Mouse (Mus musculus) hindbrain, embryonic 12.5 days (tissue): Measurements from ENCODE around the gene Pld1. TPM values are rescaled to one million over a fixed set of nuclear protein-coding genes. Genes with fewer than 3 reads are reported as not detected.

ENCODE experiments used
- ATAC-seq: fragments of 200-750 bp; cut with Nextera tagmentation; 2 replicates; pipeline ENCODE4 v1.8.0; 2017; ENCODE audit warnings: moderate TSS enrichment; ENCODE audit not compliant: low FRiP score
- H3K27ac ChIP-seq: fragments of 300-500 bp; sonication (generic); 2 replicates; pipeline ENCODE4 v1.5.1; 2016; ENCODE audit warnings: mild to moderate bottlenecking
- H3K27me3 ChIP-seq: fragments of 300-500 bp; sonication (generic); 2 replicates; pipeline ENCODE4 v1.6.1; 2016; ENCODE audit warnings: mild to moderate bottlenecking
- H3K36me3 ChIP-seq: fragments of 300-500 bp; sonication (generic); 2 replicates; pipeline ENCODE4 v1.6.1; 2016; ENCODE audit warnings: mild to moderate bottlenecking
- H3K4me1 ChIP-seq: fragments of 300-500 bp; sonication (generic); 2 replicates; pipeline ENCODE4 v1.6.1; 2016
- H3K4me2 ChIP-seq: fragments of 300-500 bp; sonication (generic); replicated peaks from 2 replicates; pipeline ENCODE4 v1.6.1; 2016; ENCODE audit warnings: mild to moderate bottlenecking
- H3K4me3 ChIP-seq: fragments of 300-500 bp; sonication (generic); 2 replicates; pipeline ENCODE4 v1.5.1; 2016; ENCODE audit warnings: mild to moderate bottlenecking
- H3K9ac ChIP-seq: fragments of 300-500 bp; sonication (generic); 2 replicates; pipeline ENCODE4 v1.6.1; 2016; ENCODE audit warnings: mild to moderate bottlenecking, moderate library complexity
- H3K9me3 ChIP-seq: fragments of 300-500 bp; sonication (generic); replicated peaks from 2 replicates; pipeline ENCODE4 v1.6.1; 2016; ENCODE audit warnings: mild to moderate bottlenecking
- WGBS: fragments of 180-500 bp; shearing (Covaris S2); methylation state at CpG from one replicate; pipeline ENCODE4 v1.1.7; 2016; 5-methylcytosine and 5-hydroxymethylcytosine counted together
- polyA plus RNA-seq: library from polyadenylated mRNA; unstranded; fragments of >200 nt; fragmentation: Nextera tagmentation; extraction: Ambion mirVana; gene quantifications from 2 replicates; pipeline ENCODE4 v1.2.1, GENCODE M21; 2016

The Pld1 gene
- 5.6 and 6.0 TPM in 2 replicates for polyA plus RNA-seq

DNA sequence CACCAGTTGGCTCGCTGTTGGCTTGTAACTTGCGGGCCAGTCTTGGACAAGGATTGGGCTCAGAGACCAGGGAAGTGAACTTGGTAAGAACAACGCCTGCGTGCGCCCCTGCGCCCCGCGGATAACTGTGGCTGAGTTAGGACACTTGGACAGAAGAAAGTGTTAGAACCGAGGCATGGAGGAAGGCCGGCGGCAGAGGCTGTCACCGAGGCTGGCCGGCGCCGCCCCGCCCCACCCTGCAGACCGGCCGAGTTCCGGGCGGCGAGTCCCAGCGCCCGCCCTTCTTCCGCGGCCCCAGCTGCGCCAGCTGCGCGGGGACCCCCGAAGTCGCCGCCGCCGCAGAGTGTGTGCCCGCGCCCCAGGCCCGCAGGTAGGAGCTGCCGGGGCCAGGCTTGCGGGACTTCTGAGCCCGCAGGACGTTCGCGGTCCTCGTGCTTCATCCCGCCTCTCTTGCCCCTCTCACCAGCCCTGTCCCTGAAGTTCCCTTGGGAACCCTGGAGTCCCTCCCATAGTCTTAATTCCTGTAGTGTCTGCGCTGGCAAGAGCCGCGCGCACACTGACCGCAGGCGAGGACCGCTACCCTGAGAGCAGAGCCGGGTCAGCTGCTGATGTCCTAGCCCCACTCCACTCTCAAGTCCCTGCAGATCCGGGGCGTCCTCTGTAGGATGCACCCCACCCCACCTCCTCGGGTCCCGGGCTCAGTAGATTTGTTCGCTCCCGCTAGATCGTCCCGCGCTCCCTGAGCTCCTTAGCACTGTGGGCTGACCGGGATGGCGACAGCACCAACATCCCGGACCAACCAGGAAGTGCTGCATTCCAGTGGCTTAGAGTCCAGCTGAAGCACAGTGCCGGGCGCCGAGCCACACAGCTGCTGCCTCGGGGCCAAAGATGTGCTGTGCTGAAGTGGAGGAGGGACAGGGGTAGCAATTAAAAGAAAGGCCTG is at the start of gene Pld1:
Gene Pld1, plus strand, starts transcription at position 315 of the 943 bp plus-strand sequence.
- Histone ChIP-seq H3K4me2 (peak within 1 kb of the TSS; percentile 85), H3K27ac (0 out of 2 replicates have a peak within 1 kb of the TSS, but pooled peaks have one; percentile 50), H3K4me3 (peak within 1 kb of the TSS; percentile 48), H3K9me3 (no peaks in the 10 kb centered on the region), H3K9ac (peak within 1 kb of the TSS; percentile 61), H3K4me1 (peaks cover 13% of the 10 kb centered on the region), H3K36me3 (no peaks in the 10 kb centered on the region), H3K27me3 (peaks cover 13% of the 10 kb centered on the region; the same call in 1 of the 2 replicates)
- peak; percentile 85 for ATAC-seq
- WGBS = under 1% methylated on average over 68 of the region's 68 CpGs

GRCm38 (mm10) chr3:27896318-27896892 is 42.1 kb upstream of the Pld1 start, which contains the start of gene Tmem212:
Gene Tmem212, minus strand, starts transcription at chr3:27896368.
- no peak for ATAC-seq
- H3K4me2 ChIP-seq = no peak within 1 kb of the TSS
- H3K27ac ChIP-seq = no peak within 1 kb of the TSS
- no peak within 1 kb of the TSS for H3K9ac ChIP-seq
- H3K4me3 ChIP-seq = no peak within 1 kb of the TSS
- peaks cover 3% of the 10 kb centered on the region; the same call in 1 of the 2 replicates for H3K4me1 ChIP-seq
- H3K9me3 ChIP-seq = no peaks in the 10 kb centered on the region
- WGBS = 70% methylated on average over 8 of the region's 8 CpGs
- H3K27me3 ChIP-seq = no peaks in the 10 kb centered on the region
- H3K36me3 ChIP-seq = no peaks in the 10 kb centered on the region

DNA sequence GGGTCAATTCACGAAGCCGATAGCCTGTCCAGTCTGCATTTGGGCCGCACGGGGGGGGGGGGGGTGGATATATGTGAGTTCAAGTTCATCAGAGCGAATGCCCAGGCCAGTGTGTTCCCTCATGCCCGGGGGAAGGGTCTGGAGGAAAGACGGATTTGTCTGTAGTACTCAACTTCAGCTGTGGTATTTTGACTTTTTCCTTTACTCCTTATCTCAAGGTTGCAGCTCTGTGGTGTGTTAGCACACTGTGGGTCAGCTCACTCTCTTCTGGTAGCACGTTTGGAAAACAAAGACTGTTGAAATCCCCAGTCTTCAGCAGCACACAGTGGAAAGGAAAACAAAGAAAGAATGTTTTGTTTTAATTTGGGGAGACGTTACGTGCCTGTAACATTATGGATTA is 40.3 kb upstream of the Pld1 start:
- Histone ChIP-seq H3K9me3 (no peaks in the 10 kb centered on the region), H3K27me3 (no peaks in the 10 kb centered on the region), H3K4me3 (no peak overlapping the region), H3K9ac (no peak overlapping the region), H3K27ac (no peak overlapping the region), H3K4me1 (peaks cover 3% of the 10 kb centered on the region; the same call in 1 of the 2 replicates), H3K36me3 (no peaks in the 10 kb centered on the region), H3K4me2 (no peak overlapping the region)
- WGBS = 75% methylated on average over 10 of the region's 10 CpGs
- ATAC-seq = no peak

GRCm38 (mm10) chr3:27899012-27899726 is 39.3 kb upstream of the Pld1 start:
- 71% methylated on average over 13 of the region's 13 CpGs for WGBS
- Histone ChIP-seq H3K27me3 (no peaks in the 10 kb centered on the region), H3K4me1 (peaks cover 3% of the 10 kb centered on the region; the same call in 1 of the 2 replicates), H3K36me3 (no peaks in the 10 kb centered on the region), H3K9me3 (no peaks in the 10 kb centered on the region), H3K9ac (no peak overlapping the region), H3K4me3 (no peak overlapping the region), H3K4me2 (no peak overlapping the region), H3K27ac (no peak overlapping the region)
- ATAC-seq = no peak

GRCm38 (mm10) chr3:27901846-27902245 is 36.6 kb upstream of the Pld1 start:
- Histone ChIP-seq H3K27ac (no peak overlapping the region), H3K4me2 (no peak overlapping the region), H3K4me1 (peaks cover 3% of the 10 kb centered on the region; the same call in 1 of the 2 replicates), H3K9me3 (no peaks in the 10 kb centered on the region), H3K27me3 (no peaks in the 10 kb centered on the region), H3K9ac (no peak overlapping the region), H3K4me3 (no peak overlapping the region), H3K36me3 (no peaks in the 10 kb centered on the region)
- 94% methylated on average over 6 of the region's 6 CpGs for WGBS
- ATAC-seq = no peak

DNA sequence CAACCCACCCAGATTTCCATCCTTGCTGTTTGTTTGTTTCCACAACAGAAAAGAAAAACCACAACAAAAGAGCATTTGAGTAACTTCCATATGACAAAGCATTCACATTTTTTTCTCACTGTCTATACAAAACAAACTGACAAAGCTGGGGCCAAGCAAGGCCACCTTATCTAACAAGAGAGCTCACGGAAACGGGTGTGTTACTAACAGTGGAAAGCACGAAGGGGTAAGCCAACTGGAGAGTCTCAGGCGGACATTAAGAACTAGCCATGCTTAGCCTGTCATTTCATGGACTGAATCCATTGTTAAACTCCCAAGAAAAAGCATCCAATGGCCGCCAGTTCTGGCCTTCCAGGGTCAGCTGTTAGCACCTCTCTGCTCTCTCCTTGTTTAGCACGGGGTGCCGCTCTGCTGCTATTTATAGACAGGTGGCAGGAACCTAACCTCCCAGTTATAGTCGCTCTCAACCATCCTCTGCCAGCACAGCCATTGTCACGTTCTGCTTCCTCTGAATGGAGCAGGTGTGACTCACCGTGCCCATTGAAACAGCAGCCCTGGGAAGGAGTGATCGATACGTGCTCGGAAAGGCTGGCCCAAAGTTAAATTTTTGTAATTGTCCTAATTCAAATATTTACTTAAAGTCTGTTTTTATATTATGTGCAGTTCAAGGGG is 33.7 kb upstream of the Pld1 start:
- no peaks in the 10 kb centered on the region for H3K4me1 ChIP-seq
- H3K4me2 ChIP-seq = no peak overlapping the region
- H3K27ac ChIP-seq = no peak overlapping the region
- no peak overlapping the region for H3K4me3 ChIP-seq
- ATAC-seq = no peak
- 56% methylated on average over 13 of the region's 13 CpGs for WGBS
- H3K9ac ChIP-seq = no peak overlapping the region
- H3K27me3 ChIP-seq = no peaks in the 10 kb centered on the region
- no peaks in the 10 kb centered on the region for H3K9me3 ChIP-seq
- no peaks in the 10 kb centered on the region for H3K36me3 ChIP-seq

- no peak overlapping the region for H3K27ac ChIP-seq
- no peak overlapping the region for H3K9ac ChIP-seq
- H3K4me1 ChIP-seq = no peaks in the 10 kb centered on the region
- H3K9me3 ChIP-seq = no peaks in the 10 kb centered on the region
- no peak for ATAC-seq
- H3K36me3 ChIP-seq = no peaks in the 10 kb centered on the region
- H3K4me2 ChIP-seq = no peak overlapping the region
- no peak overlapping the region for H3K4me3 ChIP-seq
- WGBS = 70% methylated on average over 7 of the region's 7 CpGs
- H3K27me3 ChIP-seq = no peaks in the 10 kb centered on the region
Observed at GRCm38 (mm10) chr3:27906647-27907209, 31.8 kb upstream of the Pld1 start.

GRCm38 (mm10) chr3:27907301-27907700 is 31.2 kb upstream of the Pld1 start:
- WGBS = 89% methylated on average over 2 of the region's 2 CpGs
- Histone ChIP-seq H3K4me1 (no peaks in the 10 kb centered on the region), H3K4me3 (no peak overlapping the region), H3K27ac (no peak overlapping the region), H3K9me3 (no peaks in the 10 kb centered on the region), H3K9ac (no peak overlapping the region), H3K36me3 (no peaks in the 10 kb centered on the region), H3K4me2 (no peak overlapping the region), H3K27me3 (no peaks in the 10 kb centered on the region)
- ATAC-seq = no peak

DNA sequence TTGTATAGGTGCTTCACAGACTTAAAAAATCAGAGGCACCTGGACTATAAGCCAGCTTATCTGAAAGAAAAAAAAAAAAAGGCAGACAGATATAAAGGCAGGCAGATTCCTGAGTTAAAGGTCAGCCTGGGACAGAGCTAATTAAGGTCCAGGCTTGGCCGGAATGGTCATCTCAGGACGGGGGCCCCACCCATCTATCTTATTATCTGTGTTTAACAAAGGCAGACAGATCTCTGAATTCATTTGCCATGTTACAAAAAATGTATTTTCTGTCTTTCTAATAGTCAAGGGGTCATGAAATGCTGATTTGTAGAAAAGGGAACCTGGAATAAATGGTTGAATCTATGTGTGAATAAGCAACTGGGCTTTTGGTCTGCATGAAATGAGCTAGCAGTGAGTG is 30.2 kb upstream of the Pld1 start:
- WGBS = 83% methylated on average over 2 of the region's 2 CpGs

DNA sequence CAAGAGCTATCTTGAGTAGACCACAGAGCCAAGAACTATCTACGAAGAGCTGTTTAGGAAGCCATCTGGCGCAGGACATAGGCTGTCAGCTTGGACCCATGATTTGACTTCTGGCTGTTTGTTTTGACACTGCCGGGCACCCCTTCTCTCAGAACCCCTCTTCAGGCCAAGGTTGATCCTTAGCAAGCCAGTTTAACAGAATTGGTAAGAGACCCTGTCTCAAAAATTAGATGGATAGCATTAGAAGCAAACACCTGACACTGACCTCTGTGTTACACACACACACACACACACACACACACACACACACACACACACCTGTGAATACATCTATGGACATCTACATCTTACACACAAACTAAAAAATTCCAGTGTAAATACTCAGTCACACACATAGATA is 29.5 kb upstream of the Pld1 start:
- Histone ChIP-seq H3K27ac (no peak overlapping the region), H3K4me3 (no peak overlapping the region), H3K4me2 (no peak overlapping the region), H3K4me1 (no peaks in the 10 kb centered on the region), H3K9me3 (no peaks in the 10 kb centered on the region), H3K9ac (no peak overlapping the region), H3K27me3 (no peaks in the 10 kb centered on the region), H3K36me3 (no peaks in the 10 kb centered on the region)
- ATAC-seq = no peak
- WGBS = 97% methylated on average over 3 of the region's 3 CpGs

More for the DNA sequence above, 30.2 kb upstream of the Pld1 start:
- H3K36me3 ChIP-seq = no peaks in the 10 kb centered on the region
- H3K9me3 ChIP-seq = no peaks in the 10 kb centered on the region
- H3K4me1 ChIP-seq = no peaks in the 10 kb centered on the region
- H3K4me2 ChIP-seq = no peak overlapping the region
- ATAC-seq = no peak
- no peak overlapping the region for H3K9ac ChIP-seq
- H3K27ac ChIP-seq = no peak overlapping the region
- H3K4me3 ChIP-seq = no peak overlapping the region
- no peaks in the 10 kb centered on the region for H3K27me3 ChIP-seq

DNA sequence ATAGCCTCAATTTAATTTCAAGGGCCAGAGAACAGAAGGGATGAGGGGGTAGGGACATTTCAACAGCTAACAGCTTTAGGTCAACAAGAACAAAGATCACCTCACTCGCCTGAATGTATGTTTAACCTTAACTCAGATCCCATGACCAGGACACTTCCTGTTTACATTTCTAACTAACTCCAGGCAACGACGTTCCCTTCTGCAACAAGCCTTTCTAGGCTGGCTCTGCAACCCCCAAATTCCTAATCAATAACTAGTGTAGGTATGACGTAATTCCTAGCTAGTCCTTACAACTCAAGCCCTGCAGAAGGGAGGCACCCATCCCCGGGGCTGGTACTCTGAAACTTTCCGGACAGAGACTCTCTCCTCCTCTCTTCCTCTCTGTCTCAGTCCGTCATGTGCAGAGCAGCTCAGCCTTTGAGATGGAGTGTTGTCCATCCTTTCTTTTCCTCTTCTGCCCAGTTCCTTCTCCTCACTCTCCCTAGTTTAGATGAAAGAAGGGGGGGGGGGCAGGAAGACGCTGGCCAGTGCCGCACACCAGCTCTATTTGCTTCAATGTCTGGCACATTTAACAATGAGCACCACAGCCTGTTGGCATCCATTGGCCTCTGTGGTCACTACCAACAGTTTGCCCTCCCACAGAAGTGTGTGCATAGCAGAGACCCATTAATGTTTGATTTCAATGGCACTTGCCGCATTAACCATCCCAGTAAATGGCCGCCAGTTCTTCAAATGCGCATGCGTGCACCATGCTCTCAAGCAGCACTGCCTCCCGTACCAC is 19.6 kb upstream of the Pld1 start:
- no peaks in the 10 kb centered on the region for H3K4me1 ChIP-seq
- 0 out of 2 replicates have a peak, but pooled peaks cover 3% of the 10 kb centered on the region for H3K9me3 ChIP-seq
- no peak for ATAC-seq
- H3K27ac ChIP-seq = no peak overlapping the region
- H3K9ac ChIP-seq = no peak overlapping the region
- no peak overlapping the region for H3K4me2 ChIP-seq
- no peaks in the 10 kb centered on the region for H3K36me3 ChIP-seq
- WGBS = 87% methylated on average over 14 of the region's 14 CpGs
- no peaks in the 10 kb centered on the region for H3K27me3 ChIP-seq
- H3K4me3 ChIP-seq = no peak overlapping the region
